Mouse (Mus musculus): ENCODE results near the gene Mon2. TPM values are rescaled to one million over a fixed set of nuclear protein-coding genes. Genes with fewer than 3 reads are reported as not detected.

Mon2 gene
- polyA plus RNA-seq, 1 experiment from 2014 or later: 15.1 TPM

DNA sequence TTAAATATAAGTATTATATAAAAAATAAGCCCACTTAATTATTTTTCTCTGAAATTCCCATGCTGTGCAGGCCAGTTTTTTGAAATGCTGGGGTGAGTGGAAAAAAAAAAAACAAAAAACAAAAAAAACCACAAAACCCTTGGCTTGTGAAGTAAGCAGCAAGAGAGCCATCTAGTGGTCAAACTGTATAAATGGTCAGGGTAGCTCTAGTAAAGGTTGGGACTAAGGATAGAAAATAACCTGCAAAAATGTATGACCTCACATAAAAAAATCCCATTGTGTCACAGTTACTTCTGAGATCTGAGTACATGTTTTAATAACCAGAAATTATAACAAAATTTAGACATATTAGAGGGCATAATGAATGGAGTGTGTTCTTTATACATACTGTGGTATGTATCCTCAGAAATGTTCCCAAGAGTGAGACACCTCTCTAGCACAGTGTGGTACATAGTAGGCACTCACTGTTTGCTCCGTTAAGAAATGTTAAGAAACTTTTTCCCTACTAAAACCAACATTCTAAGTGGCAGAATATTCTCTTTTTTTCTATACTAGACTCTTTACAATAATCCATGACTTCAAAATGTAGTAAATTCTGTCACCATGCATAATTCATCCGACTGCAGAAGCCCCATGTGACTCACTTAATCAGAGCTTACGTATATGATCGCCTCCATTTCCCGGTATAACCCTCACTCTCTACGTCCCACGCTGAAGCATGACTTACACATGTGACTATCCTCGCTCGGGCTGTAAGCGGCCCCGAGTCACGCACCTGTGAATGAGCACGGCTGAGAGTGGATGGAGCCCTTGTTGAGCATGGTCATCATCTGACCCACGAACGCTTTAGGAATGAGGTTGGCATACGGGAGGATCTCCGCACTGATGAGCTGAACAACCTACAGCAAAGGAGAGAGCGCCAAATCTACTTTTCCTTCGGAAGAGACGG lies 70.8 kb downstream of the Mon2 start:
- Histone ChIP-seq H3K4me3 (ENCODE audit: low read length) (no peak overlapping the region), H3K27me3 (replicated peaks; ENCODE audit: control insufficient read depth, insufficient read depth, low read length) (no peaks in the 10 kb centered on the region), H3K27ac (ENCODE audit: low read depth, low read length) (no peak overlapping the region), H3K9me3 (ENCODE audit: control insufficient read depth, low read length) (no peaks in the 10 kb centered on the region), H3K36me3 (ENCODE audit: control insufficient read depth, insufficient read depth, low read length) (peaks cover 8% of the 10 kb centered on the region; the same call in 1 of the 2 replicates), H3K9ac (ENCODE audit: low read depth, low read length) (no peak overlapping the region), H3K4me1 (ENCODE audit: control insufficient read depth, insufficient read depth, low read depth, low read length) (no peaks in the 10 kb centered on the region), H3K4me2 (ENCODE audit: low read length) (no peak overlapping the region)
- 92% methylated on average over 20 of the region's 20 CpGs for WGBS
- peak; percentile 64 for ATAC-seq

DNA sequence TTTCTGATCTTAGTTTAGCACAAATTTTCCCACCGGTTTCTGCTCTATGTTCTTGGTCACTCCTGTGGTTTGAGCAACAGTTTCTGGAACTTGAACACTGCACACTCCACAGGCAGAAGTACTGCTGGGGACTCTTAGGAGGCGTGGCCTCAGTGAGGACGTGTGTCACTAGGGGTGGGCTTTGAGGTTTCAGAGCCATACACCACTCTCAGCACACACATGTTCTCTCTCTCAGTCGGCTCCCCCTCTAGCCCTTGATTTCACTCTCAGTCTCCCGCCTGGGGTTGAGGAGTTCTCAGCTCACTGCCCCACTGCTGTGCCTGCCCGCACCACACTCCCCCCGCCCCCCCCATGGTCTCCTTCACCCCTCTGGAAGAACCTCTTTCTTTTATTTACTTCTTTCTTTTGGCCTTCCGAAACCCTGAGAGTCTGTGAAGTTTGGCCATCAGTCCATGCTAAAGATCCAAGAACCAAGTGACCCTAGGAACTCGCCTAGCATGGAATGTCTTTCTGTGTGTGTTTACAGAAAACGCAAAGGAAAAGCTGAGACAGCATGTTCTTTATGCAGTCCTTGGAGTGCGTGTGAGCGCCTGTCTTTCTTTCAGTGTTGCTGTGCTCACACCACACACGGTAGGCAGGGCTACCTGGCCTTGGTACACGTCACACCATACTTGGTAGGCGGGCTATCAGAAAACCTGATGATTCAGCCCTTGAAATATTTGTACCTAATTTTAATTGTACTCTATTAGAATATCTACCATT lies 71.6 kb downstream of the Mon2 start:
- H3K36me3 ChIP-seq (ENCODE audit: control insufficient read depth, insufficient read depth, low read length): peaks cover 8% of the 10 kb centered on the region; the same call in 1 of the 2 replicates
- no peak overlapping the region for H3K4me2 ChIP-seq (ENCODE audit: low read length)
- H3K27me3 ChIP-seq (replicated peaks; ENCODE audit: control insufficient read depth, insufficient read depth, low read length): no peaks in the 10 kb centered on the region
- H3K9ac ChIP-seq (ENCODE audit: low read depth, low read length): no peak overlapping the region
- peak; percentile 60 for ATAC-seq
- H3K9me3 ChIP-seq (ENCODE audit: control insufficient read depth, low read length): no peaks in the 10 kb centered on the region
- H3K4me1 ChIP-seq (ENCODE audit: control insufficient read depth, insufficient read depth, low read depth, low read length): no peaks in the 10 kb centered on the region
- WGBS: 69% methylated on average over 15 of the region's 15 CpGs
- no peak overlapping the region for H3K4me3 ChIP-seq (ENCODE audit: low read length)
- H3K27ac ChIP-seq (ENCODE audit: low read depth, low read length): no peak overlapping the region

DNA sequence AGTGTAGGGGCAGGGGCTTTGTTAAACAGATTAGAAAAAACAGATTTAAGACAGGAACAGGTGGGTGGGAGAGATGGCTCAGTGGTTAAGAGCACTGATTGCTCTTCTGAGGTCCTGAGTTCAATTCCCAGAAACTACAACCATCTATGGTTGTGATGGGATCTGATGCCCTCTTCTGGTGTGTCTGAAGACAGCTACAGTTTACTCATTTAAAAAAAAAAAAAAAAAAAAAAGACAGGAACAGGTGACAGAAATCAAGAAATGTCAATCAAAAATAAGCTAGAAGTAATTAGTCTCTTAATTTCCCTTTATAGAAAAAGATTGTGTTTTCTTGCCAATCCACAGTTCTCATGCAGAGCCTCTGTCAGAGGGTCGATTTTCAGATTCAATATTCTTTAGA lies 74.3 kb downstream of the Mon2 start:
- Histone ChIP-seq H3K27ac (ENCODE audit: low read depth, low read length) (no peak overlapping the region), H3K36me3 (ENCODE audit: control insufficient read depth, insufficient read depth, low read length) (peaks cover 9% of the 10 kb centered on the region), H3K9me3 (ENCODE audit: control insufficient read depth, low read length) (no peaks in the 10 kb centered on the region), H3K4me3 (ENCODE audit: low read length) (no peak overlapping the region), H3K4me2 (ENCODE audit: low read length) (no peak overlapping the region), H3K27me3 (replicated peaks; ENCODE audit: control insufficient read depth, insufficient read depth, low read length) (no peaks in the 10 kb centered on the region), H3K9ac (ENCODE audit: low read depth, low read length) (no peak overlapping the region), H3K4me1 (ENCODE audit: control insufficient read depth, insufficient read depth, low read depth, low read length) (no peaks in the 10 kb centered on the region)
- no peak for ATAC-seq
- WGBS: 83% methylated on average over 1 of the region's 1 CpGs

GRCm38 (mm10) chr10:123001363-123001762 lies 74.9 kb downstream of the Mon2 start:
- no peak overlapping the region for H3K4me2 ChIP-seq (ENCODE audit: low read length)
- H3K9me3 ChIP-seq (ENCODE audit: control insufficient read depth, low read length): no peaks in the 10 kb centered on the region
- H3K9ac ChIP-seq (ENCODE audit: low read depth, low read length): no peak overlapping the region
- H3K36me3 ChIP-seq (ENCODE audit: control insufficient read depth, insufficient read depth, low read length): peaks cover 10% of the 10 kb centered on the region
- no peak overlapping the region for H3K4me3 ChIP-seq (ENCODE audit: low read length)
- H3K27ac ChIP-seq (ENCODE audit: low read depth, low read length): no peak overlapping the region
- H3K27me3 ChIP-seq (replicated peaks; ENCODE audit: control insufficient read depth, insufficient read depth, low read length): no peaks in the 10 kb centered on the region
- WGBS: 87% methylated on average over 3 of the region's 3 CpGs
- H3K4me1 ChIP-seq (ENCODE audit: control insufficient read depth, insufficient read depth, low read depth, low read length): no peaks in the 10 kb centered on the region
- no peak for ATAC-seq

DNA sequence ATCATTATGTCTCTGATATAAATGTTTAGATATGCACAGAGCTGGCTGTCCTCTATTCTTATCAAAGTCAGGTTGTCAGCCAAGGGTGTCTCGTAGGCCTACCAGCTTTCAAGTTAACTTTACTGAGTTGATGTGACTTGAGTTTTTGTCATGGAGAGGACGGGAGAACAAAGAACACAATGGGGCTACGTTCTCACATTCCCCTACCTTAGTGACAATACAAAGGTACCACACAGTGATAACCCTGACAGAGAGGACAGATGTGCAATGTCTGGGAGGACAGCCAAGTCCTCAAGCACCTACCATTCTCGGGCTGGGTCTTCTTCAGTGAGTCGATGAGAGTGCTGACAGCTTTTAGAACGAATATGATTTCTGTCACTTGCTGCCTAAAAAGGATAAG lies 76.9 kb downstream of the Mon2 start:
- Histone ChIP-seq H3K4me2 (ENCODE audit: low read length) (no peak overlapping the region), H3K27ac (ENCODE audit: low read depth, low read length) (no peak overlapping the region), H3K9me3 (ENCODE audit: control insufficient read depth, low read length) (no peaks in the 10 kb centered on the region), H3K4me1 (ENCODE audit: control insufficient read depth, insufficient read depth, low read depth, low read length) (no peaks in the 10 kb centered on the region), H3K9ac (ENCODE audit: low read depth, low read length) (no peak overlapping the region), H3K4me3 (ENCODE audit: low read length) (no peak overlapping the region), H3K36me3 (ENCODE audit: control insufficient read depth, insufficient read depth, low read length) (peaks cover 23% of the 10 kb centered on the region), H3K27me3 (replicated peaks; ENCODE audit: control insufficient read depth, insufficient read depth, low read length) (no peaks in the 10 kb centered on the region)
- no peak for ATAC-seq
- 61% methylated on average over 6 of the region's 6 CpGs for WGBS

DNA sequence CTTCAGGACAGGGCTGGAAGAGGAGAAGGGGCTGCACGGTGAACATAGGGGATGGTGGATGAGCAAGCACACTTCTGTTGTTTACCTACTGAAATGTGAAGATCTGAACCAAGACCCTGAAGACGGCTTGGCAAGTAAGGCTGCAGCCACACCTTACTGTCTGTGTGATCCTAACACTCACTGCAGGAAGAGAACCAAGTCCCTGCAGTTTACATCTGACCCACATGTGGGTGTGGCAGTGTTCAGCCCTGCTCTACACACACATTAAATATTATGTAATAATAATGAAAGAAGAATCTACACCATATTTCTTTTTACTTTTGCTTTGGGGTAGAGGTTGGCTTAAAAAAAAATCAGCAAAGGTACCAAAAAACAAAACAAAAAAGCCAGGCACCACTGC lies 78.5 kb downstream of the Mon2 start:
- Histone ChIP-seq H3K9me3 (ENCODE audit: control insufficient read depth, low read length) (no peaks in the 10 kb centered on the region), H3K4me3 (ENCODE audit: low read length) (no peak overlapping the region), H3K4me2 (ENCODE audit: low read length) (no peak overlapping the region), H3K36me3 (ENCODE audit: control insufficient read depth, insufficient read depth, low read length) (peaks cover 18% of the 10 kb centered on the region), H3K9ac (ENCODE audit: low read depth, low read length) (no peak overlapping the region), H3K27me3 (replicated peaks; ENCODE audit: control insufficient read depth, insufficient read depth, low read length) (no peaks in the 10 kb centered on the region), H3K4me1 (ENCODE audit: control insufficient read depth, insufficient read depth, low read depth, low read length) (no peaks in the 10 kb centered on the region), H3K27ac (ENCODE audit: low read depth, low read length) (no peak overlapping the region)
- 93% methylated on average over 2 of the region's 2 CpGs for WGBS
- no peak for ATAC-seq

DNA sequence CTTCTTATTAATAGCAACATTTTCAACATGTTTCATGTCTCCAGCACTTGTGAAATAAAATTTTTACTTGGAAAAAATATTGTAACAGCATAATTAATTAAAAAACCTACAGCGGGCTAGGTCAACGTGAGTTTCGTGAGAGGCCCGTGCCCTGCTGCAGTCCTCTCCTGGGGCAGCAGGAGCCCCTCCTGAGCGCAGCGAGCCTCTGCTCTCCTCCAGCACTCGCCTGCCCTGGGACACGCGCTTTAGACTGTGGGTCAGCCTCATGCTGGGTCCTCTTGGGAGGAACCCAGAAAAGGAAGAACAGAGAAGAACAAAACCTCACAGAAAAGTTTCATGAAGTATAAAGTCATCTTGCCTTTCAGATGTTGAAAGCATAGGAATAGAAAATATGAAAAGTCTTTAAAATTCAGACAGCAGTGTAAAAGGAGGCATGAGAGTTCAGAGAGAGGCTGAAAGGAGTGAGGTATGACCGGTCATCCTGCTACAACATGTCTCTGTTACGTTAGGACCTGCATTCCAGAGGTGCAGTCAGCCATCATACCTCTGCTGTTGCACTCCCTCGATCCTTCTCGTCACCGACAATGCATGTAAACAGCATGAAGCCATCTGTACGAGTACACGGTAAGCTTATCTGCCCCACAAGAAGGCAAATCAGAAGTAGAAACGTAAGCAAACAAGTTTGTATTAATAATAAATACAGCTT lies 81.8 kb downstream of the Mon2 start:
- Histone ChIP-seq H3K4me2 (ENCODE audit: low read length) (no peak overlapping the region), H3K9ac (ENCODE audit: low read depth, low read length) (no peak overlapping the region), H3K36me3 (ENCODE audit: control insufficient read depth, insufficient read depth, low read length) (peaks cover 22% of the 10 kb centered on the region), H3K27ac (ENCODE audit: low read depth, low read length) (no peak overlapping the region), H3K27me3 (replicated peaks; ENCODE audit: control insufficient read depth, insufficient read depth, low read length) (no peaks in the 10 kb centered on the region), H3K4me3 (ENCODE audit: low read length) (no peak overlapping the region), H3K9me3 (ENCODE audit: control insufficient read depth, low read length) (no peaks in the 10 kb centered on the region), H3K4me1 (ENCODE audit: control insufficient read depth, insufficient read depth, low read depth, low read length) (no peaks in the 10 kb centered on the region)
- 59% methylated on average over 17 of the region's 17 CpGs for WGBS
- no peak for ATAC-seq

GRCm38 (mm10) chr10:122991648-122992047 lies 84.7 kb downstream of the Mon2 start:
- ATAC-seq: no peak
- H3K4me2 ChIP-seq (ENCODE audit: low read length): no peak overlapping the region
- no peak overlapping the region for H3K9ac ChIP-seq (ENCODE audit: low read depth, low read length)
- 85% methylated on average over 9 of the region's 9 CpGs for WGBS
- H3K36me3 ChIP-seq (ENCODE audit: control insufficient read depth, insufficient read depth, low read length): peaks cover 18% of the 10 kb centered on the region
- H3K4me3 ChIP-seq (ENCODE audit: low read length): no peak overlapping the region
- no peaks in the 10 kb centered on the region for H3K27me3 ChIP-seq (replicated peaks; ENCODE audit: control insufficient read depth, insufficient read depth, low read length)
- H3K4me1 ChIP-seq (ENCODE audit: control insufficient read depth, insufficient read depth, low read depth, low read length): peaks cover 8% of the 10 kb centered on the region
- no peaks in the 10 kb centered on the region for H3K9me3 ChIP-seq (ENCODE audit: control insufficient read depth, low read length)
- no peak overlapping the region for H3K27ac ChIP-seq (ENCODE audit: low read depth, low read length)

DNA sequence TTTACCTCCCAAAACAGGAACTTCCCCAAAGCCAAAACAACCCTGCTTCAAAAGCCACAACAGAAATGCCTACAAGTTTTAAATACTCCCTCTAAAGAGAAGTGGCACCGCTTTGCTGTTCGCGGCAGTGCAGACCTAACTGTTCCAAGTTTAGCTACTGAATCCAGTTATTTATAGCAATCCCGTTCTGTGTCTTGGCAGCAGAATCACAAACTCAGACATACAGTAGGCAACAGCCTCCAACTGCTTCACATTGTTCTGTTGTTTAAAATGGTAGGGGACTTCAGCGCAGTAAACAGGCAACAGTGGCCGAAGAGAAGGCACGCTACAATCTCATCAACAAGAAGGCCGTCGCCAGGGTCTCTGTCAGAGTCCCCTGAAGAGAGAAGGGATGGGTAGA lies 85.3 kb downstream of the Mon2 start:
- H3K36me3 ChIP-seq (ENCODE audit: control insufficient read depth, insufficient read depth, low read length): peaks cover 14% of the 10 kb centered on the region
- no peak overlapping the region for H3K27ac ChIP-seq (ENCODE audit: low read depth, low read length)
- ATAC-seq: no peak
- H3K4me3 ChIP-seq (ENCODE audit: low read length): no peak overlapping the region
- H3K4me1 ChIP-seq (ENCODE audit: control insufficient read depth, insufficient read depth, low read depth, low read length): peaks cover 8% of the 10 kb centered on the region
- H3K4me2 ChIP-seq (ENCODE audit: low read length): no peak overlapping the region
- H3K9me3 ChIP-seq (ENCODE audit: control insufficient read depth, low read length): no peaks in the 10 kb centered on the region
- 74% methylated on average over 9 of the region's 9 CpGs for WGBS
- no peaks in the 10 kb centered on the region for H3K27me3 ChIP-seq (replicated peaks; ENCODE audit: control insufficient read depth, insufficient read depth, low read length)
- no peak overlapping the region for H3K9ac ChIP-seq (ENCODE audit: low read depth, low read length)

All from hindbrain, embryonic 16.5 days (tissue).